Mouse (Mus musculus): ENCODE data around the gene Rbm34.
"Not testable (repeated sequence)": the region's sequence is repeated elsewhere in the genome, so short reads cannot be mapped to it uniquely, and the experiment has no call there.

Gene Rbm34

GRCm38 (mm10) chr8:126917179-126917905 is 53.5 kb downstream of the Rbm34 start:
- peak; percentile 57 for DNase-seq

DNA sequence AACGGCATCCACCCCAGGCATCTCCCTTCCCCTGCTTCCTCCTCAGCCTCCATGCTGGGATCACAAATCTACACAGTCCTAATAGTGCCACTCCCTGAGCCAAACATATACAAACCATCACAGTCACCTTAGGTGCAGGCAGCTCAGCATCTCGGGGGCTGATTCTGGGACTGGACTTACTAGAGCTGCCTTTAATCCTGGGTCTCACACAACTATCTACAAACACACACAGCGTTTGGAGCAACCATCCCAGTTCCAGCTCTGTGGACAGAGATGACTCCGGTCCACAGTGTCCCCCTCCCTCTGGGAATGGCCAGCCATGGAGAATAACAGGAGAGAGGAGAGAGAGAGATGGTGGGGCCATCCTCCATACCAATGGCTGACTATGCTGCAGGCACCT is 54.3 kb downstream of the Rbm34 start:
- no peak for DNase-seq

- no peak for DNase-seq
These were observed 56.1 kb downstream of the Rbm34 start for GRCm38 (mm10) chr8:126914609-126915375.

DNA sequence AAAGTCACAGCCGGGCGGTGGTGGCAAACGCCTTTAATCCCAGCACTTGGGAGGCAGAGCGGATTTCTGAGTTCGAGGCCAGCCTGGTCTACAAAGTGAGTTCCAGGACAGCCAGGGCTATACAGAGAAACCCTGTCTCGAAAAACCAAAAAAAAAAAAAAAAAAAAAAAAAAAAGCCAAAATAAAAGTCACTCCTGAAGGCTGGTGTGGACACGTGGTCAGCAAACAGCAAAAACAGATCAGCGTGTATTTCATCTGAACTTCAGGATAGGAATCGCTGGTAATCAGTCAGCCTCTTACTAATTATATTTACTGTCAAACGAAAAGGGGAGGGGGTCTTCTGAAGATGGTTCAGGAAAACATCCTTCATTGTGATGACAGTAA is 56.8 kb downstream of the Rbm34 start:
- DNase-seq, result not testable (repeated sequence)

GRCm38 (mm10) chr8:126913241-126914106 is 57.4 kb downstream of the Rbm34 start:
- DNase-seq, result no peak

- peak; percentile 68 for DNase-seq
These were observed 61.5 kb downstream of the Rbm34 start for GRCm38 (mm10) chr8:126909371-126909802.

- DNase-seq, result peak; percentile 55
These were observed 62.1 kb downstream of the Rbm34 start for GRCm38 (mm10) chr8:126908805-126909204.

DNA sequence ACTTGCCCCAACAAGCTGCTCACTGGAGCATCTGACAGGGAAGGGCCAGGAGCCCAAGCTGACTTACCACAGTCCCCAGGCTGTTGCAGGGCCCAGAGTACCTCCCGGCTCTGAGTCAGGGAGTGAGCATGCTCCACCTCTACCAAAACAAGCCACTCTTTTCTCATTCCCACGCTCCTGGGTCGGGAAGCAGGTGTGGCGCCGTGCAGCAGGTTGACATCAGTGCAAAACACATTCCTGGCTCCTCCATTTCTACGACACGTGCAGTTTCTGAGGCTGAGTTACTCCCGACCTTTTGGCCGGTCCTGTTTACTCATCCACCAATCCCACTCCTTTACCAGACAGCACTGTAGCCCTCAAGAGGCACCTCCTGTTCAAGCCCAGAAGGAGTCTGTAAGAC is 62.9 kb downstream of the Rbm34 start:
- no peak for DNase-seq

DNA sequence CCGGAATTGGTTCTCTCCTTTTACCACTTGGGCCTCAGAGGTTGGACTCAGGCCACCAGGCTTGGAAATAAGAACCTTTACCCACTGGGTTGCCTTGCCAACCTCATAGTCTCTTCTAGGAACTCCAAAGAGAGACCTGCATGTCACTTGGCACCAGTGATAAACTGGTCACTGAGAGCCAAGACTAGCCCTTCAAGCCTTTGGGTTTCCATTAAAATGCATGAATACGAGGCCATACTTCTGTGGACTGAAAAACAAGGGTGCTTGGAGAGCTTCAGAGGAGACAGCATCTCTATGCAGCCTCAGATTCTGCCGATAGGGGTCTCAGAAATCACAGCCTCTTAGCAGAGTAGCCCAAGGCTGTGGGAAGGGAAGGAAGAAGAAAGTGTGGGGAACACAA is 63.5 kb downstream of the Rbm34 start:
- no peak for DNase-seq

- DNase-seq, result no peak
These were observed 65.5 kb downstream of the Rbm34 start for GRCm38 (mm10) chr8:126905387-126905786.

GRCm38 (mm10) chr8:126903927-126904326 is 66.9 kb downstream of the Rbm34 start:
- DNase-seq, result no peak

DNA sequence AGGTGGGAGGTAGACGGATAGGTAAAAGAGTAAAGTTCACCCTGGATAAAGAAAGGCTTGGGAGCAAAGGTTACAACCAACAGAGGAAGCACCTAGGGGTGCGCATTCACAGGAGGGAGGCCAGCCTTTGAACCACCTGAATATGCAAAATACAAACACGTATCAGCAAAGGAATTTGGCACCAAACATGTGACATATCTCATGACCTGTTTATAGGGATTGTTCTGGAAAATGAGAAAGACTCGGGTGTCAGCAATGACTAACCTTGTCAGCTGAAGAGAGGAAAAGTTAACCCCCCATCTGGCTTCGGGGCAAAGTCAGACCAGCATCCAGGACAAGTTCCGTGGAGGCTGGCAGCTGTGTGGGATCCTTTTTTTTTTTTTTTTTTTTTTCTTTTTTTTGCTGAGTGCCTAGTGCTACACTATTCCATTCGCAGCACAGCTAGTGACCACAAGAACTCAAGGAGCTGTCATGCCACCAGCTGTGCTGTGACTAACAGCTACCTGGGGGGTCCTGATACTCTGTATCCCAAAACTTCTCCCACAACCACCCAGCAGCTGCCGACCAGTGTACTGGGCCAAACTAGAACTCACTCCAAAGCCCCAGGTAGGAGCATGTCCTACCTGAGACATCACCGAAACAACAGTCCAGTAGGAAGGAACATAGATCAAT is 67.5 kb downstream of the Rbm34 start:
- no peak for DNase-seq

DNA sequence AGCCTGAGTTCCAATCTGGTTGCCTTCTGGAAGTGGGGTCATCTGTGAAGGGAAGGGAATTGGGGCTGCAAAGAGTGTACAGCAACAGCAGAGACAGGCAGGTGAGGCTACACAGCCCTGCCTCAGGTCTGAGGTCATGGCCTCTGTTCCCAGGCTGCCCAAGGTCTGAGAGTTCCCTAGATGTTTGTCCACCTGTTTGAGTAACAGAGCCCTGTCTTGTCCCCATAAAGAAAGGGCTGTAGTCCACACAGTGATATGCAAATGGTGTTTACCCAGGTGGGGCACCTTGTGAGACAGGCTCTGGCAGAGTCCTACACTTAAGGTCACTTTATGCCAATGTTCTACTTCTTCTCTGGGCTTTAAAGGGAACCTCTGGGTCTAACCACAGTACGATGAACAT is 69.3 kb downstream of the Rbm34 start:
- DNase-seq, result no peak

DNA sequence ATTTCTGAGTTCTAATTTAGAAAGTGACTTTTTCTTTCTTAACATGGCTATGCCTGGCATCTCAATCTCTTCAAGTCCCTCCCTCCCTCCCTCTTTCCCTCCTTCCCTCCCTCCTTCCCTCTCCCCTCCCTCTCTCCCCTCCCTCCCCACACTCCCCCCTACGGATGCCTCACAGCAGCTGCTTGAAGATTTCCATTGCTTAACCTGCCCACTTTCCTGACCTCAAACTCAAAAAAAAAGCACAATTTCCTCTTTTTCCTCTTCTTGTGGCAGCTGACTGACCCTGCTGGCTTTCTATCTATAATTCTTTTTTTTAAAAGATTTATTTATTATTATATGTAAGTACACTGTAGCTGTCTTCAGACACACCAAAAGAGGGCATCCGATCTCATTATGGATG is 69.8 kb downstream of the Rbm34 start:
- DNase-seq, result no peak

Measured in lung, postnatal 14 days (tissue).